Mouse (Mus musculus) cerebellum, adult 2 months (tissue): ENCODE data around the gene Olfr750.

Experiments used
- CTCF ChIP-seq: fragments of 200-500 bp; IDR thresholded peaks from 2 replicates; pipeline ENCODE4 v1.5.1; 2011; ENCODE audit warnings: low read depth, mild to moderate bottlenecking, control low read depth, low read length, moderate library complexity, borderline replicate concordance; ENCODE audit not compliant: insufficient read depth
- POLR2A ChIP-seq: fragments of 200-500 bp; IDR thresholded peaks from 2 replicates; pipeline ENCODE4 v1.6.1; 2011; ENCODE audit warnings: low read length, control low read depth, borderline replicate concordance; ENCODE audit not compliant: insufficient read depth

- no peak for TF ChIP-seq POLR2A
- no peak for TF ChIP-seq CTCF
These were observed 39.0 kb downstream of the Olfr750 start for GRCm38 (mm10) chr14:51035206-51035605.
